Mouse (Mus musculus) gastrocnemius, postnatal 36 days (tissue): ENCODE measurements around the gene Gk5. TPM values are rescaled to one million over a fixed set of nuclear protein-coding genes. Genes with fewer than 3 reads are reported as not detected.
"Not testable (repeated sequence)": the region's sequence is repeated elsewhere in the genome, so short reads cannot be mapped to it uniquely, and the experiment has no call there.

ENCODE experiments used
- DNase-seq, 2 experiments: peaks; one replicate each; pipeline ENCODE4 v3.0.0; 2022
- intact Hi-C: fragments of 180-260 bp; cut with DNase I; formaldehyde crosslinking; loops from one replicate; pipeline ENCODE4 v1.15.1; 2025
- total RNA-seq, 2 experiments: library from RNA; stranded (reverse); gene quantifications; 2 replicates each; pipeline ENCODE4 v1.2.3; 2021

Gk5 gene
- total RNA-seq, 2 experiments from 2014 or later, result 1.5 to 1.7 TPM

- intact Hi-C loops, result no loop called here
- no peak for DNase-seq
Measured at GRCm38 (mm10) chr9:96142499-96142898, 23.3 kb downstream of the Gk5 start.

GRCm38 (mm10) chr9:96143633-96144032 lies 24.5 kb downstream of the Gk5 start:
- intact Hi-C loops, result no loop called here
- no peak for DNase-seq

- intact Hi-C loops, result no loop called here
- DNase-seq, result no peak
Measured at GRCm38 (mm10) chr9:96144883-96145282, 25.7 kb downstream of the Gk5 start.

- DNase-seq, result no peak
- intact Hi-C loops, result no loop called here
Measured at GRCm38 (mm10) chr9:96152801-96153200, 33.6 kb downstream of the Gk5 start.

GRCm38 (mm10) chr9:96158431-96158830 lies 39.3 kb downstream of the Gk5 start:
- DNase-seq, result no peak
- intact Hi-C loops, result no loop called here

- intact Hi-C loops, result no loop called here
Measured at GRCm38 (mm10) chr9:96159047-96159446, 39.9 kb downstream of the Gk5 start.

GRCm38 (mm10) chr9:96160767-96161166 lies 41.6 kb downstream of the Gk5 start:
- no peak for DNase-seq
- intact Hi-C loops, result no loop called here

More at GRCm38 (mm10) chr9:96159047-96159446, 39.9 kb downstream of the Gk5 start:
- DNase-seq, result no peak

GRCm38 (mm10) chr9:96162421-96162820 lies 43.3 kb downstream of the Gk5 start:
- intact Hi-C loops, result no loop called here
- DNase-seq, result no peak

GRCm38 (mm10) chr9:96163443-96163842 lies 44.3 kb downstream of the Gk5 start:
- no peak for DNase-seq
- intact Hi-C loops, result no loop called here

- intact Hi-C loops, DNase-seq: not testable (repeated sequence)
Measured at GRCm38 (mm10) chr9:96163983-96164382, 44.8 kb downstream of the Gk5 start.

GRCm38 (mm10) chr9:96167168-96167585 lies 48.0 kb downstream of the Gk5 start:
- intact Hi-C loops, result no loop called here
- DNase-seq, result peak; percentile 52 to 67

GRCm38 (mm10) chr9:96170600-96170999 lies 51.4 kb downstream of the Gk5 start:
- DNase-seq, result no peak
- intact Hi-C loops, result no loop called here

GRCm38 (mm10) chr9:96184909-96185308 lies 65.7 kb downstream of the Gk5 start:
- DNase-seq, result no peak

GRCm38 (mm10) chr9:96186701-96187100 lies 67.5 kb downstream of the Gk5 start:
- DNase-seq, result no peak
- intact Hi-C loops, result no loop called here

More at GRCm38 (mm10) chr9:96184909-96185308, 65.7 kb downstream of the Gk5 start:
- intact Hi-C loops, result no loop called here

- DNase-seq, result peak; percentile 80 to 89
- intact Hi-C loops, result no loop called here
Measured at GRCm38 (mm10) chr9:96195885-96196622, 76.9 kb downstream of the Gk5 start, which contains the start of gene Tfdp2. Gene Tfdp2, plus strand, starts transcription at chr9:96196275.

GRCm38 (mm10) chr9:96196636-96197181 lies 77.5 kb downstream of the Gk5 start:
- intact Hi-C loops, result no loop called here
- peak in 1 of 2 experiments; percentile 21 for DNase-seq

- intact Hi-C loops, result no loop called here
- DNase-seq, result peak in 1 of 2 experiments; percentile 21
Measured at GRCm38 (mm10) chr9:96197806-96198205, 78.6 kb downstream of the Gk5 start.

GRCm38 (mm10) chr9:96203663-96204062 lies 84.5 kb downstream of the Gk5 start:
- intact Hi-C loops, result no loop called here
- DNase-seq, result no peak

- intact Hi-C loops, result no loop called here
- DNase-seq, result no peak
Measured at GRCm38 (mm10) chr9:96207428-96207827, 88.3 kb downstream of the Gk5 start.

- DNase-seq, result no peak
- intact Hi-C loops, result no loop called here
Measured at GRCm38 (mm10) chr9:96213036-96213645, 94.0 kb downstream of the Gk5 start.

GRCm38 (mm10) chr9:96214171-96214570 lies 95.0 kb downstream of the Gk5 start:
- no peak for DNase-seq
- intact Hi-C loops, result no loop called here

- intact Hi-C loops, result no loop called here
- DNase-seq, result no peak
Measured at GRCm38 (mm10) chr9:96217299-96217698, 98.1 kb downstream of the Gk5 start.
